In the genomic region with DNA sequence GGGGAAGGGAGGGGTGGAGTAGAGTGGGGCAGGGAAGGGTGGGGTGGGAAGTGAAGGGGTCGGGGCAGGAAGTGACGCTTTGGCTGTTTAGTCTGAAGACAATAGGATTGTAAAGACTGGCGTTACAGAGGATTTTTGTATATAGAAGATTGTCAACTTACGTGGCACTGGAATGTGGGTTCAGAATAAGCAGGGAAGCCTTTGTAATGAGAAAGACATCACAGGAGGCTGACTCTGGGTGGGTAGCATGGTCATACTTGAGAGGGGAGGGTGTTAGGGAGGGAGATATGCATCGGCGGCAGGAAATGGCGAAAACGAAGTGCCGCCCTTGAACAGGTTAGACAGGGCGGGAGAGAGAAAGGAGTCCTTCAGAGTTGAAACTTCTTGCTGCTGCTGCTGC, we compare ENCODE assay signal across 21 mouse cellular contexts.
DNase-seq lines count a peak whose midpoint lies in the region; ATAC-seq and TF ChIP-seq lines count a peak whose summit lies in the region.
"Had no signal": no experiment of that assay in that cellular context is flagged by ENCODE, and none has a peak within 500 bp of the region (broad histone marks: within the 10 kb centered on the region; RNA-seq: fewer than 3 reads in every experiment).

No protein-coding gene starts in this region.

- H3K27ac ChIP-seq in ES-Bruce4 (ENCODE audit: insufficient read depth, low read length): no peak overlapping the region
- peak overlapping the region; percentile 43; the same call in 1 of the 2 replicates for H3K27ac ChIP-seq in lung, embryonic 16.5 days (ENCODE audit: low read length)
- no peak overlapping the region for H3K27ac ChIP-seq in gastrocnemius, adult 2 months
- H3K27ac ChIP-seq: embryonic facial prominence, embryonic 12.5 days; heart, embryonic 10.5 days; hindbrain, embryonic 13.5 days; hindbrain, postnatal 0 days; intestine, embryonic 15.5 days had no signal

- H3K9me3 ChIP-seq in E14TG2a.4 (ENCODE audit: low read length) (no peaks in the 10 kb centered on the region), ES-Bruce4 (replicated peaks; ENCODE audit: control insufficient read depth, insufficient read depth, low read length, poor library complexity, severe bottlenecking) (no peaks in the 10 kb centered on the region; the same call in 1 of the 2 replicates)
- no peaks in the 10 kb centered on the region for H3K9me3 ChIP-seq in lung, embryonic 16.5 days (ENCODE audit: control insufficient read depth, low read length)
- H3K9me3 ChIP-seq: embryonic facial prominence, embryonic 12.5 days; heart, embryonic 10.5 days; hindbrain, embryonic 13.5 days; intestine, embryonic 15.5 days had no signal

- TF ChIP-seq POLR2A in ES-Bruce4 (IDR thresholded peaks at IDR 0.05; ENCODE audit: insufficient read depth, low read length): no peak

- H3K27me3 ChIP-seq in E14TG2a.4 (ENCODE audit: insufficient read depth, low read length) (no peaks in the 10 kb centered on the region), ES-Bruce4 (ENCODE audit: control insufficient read depth, insufficient read depth, low read length, poor library complexity, severe bottlenecking) (no peaks in the 10 kb centered on the region)
- H3K27me3 ChIP-seq in lung, embryonic 16.5 days (ENCODE audit: control insufficient read depth, insufficient read depth, low read depth, low read length): no peaks in the 10 kb centered on the region
- H3K27me3 ChIP-seq: embryonic facial prominence, embryonic 12.5 days; hindbrain, embryonic 13.5 days; intestine, embryonic 15.5 days had no signal

- 44% methylated on average over 10 of the region's 10 CpGs for WGBS in lung, embryonic 16.5 days

- DNase-seq in lung, postnatal 36 days: peak; percentile 9
- DNase-seq in testis, postnatal 14 days (ENCODE audit: low spot score): no peak
- DNase-seq in gastrocnemius, adult 2 months: no peak
- DNase-seq: adrenal gland, adult 8-10 months; cerebellum, adult 11 months; cerebellum, adult 8-10 months; cerebellum, postnatal 14 days; gastrocnemius, postnatal 14 days; heart, postnatal 10 days; heart, postnatal 4 days had no signal

- H3K9ac ChIP-seq in ES-Bruce4 (ENCODE audit: low read depth, poor library complexity, severe bottlenecking): no peak overlapping the region
- no peak overlapping the region for H3K9ac ChIP-seq in lung, embryonic 16.5 days (ENCODE audit: low read length)
- H3K9ac ChIP-seq: embryonic facial prominence, embryonic 12.5 days; hindbrain, embryonic 13.5 days; intestine, embryonic 15.5 days had no signal

- H3K36me3 ChIP-seq in E14TG2a.4 (ENCODE audit: insufficient read depth, low read length): no peaks in the 10 kb centered on the region
- H3K36me3 ChIP-seq in ES-Bruce4 (ENCODE audit: control insufficient read depth, insufficient read depth, low read length, poor library complexity, severe bottlenecking): no peaks in the 10 kb centered on the region
- H3K36me3 ChIP-seq in lung, embryonic 16.5 days (ENCODE audit: control insufficient read depth, insufficient read depth, low read length): no peaks in the 10 kb centered on the region
- H3K36me3 ChIP-seq: embryonic facial prominence, embryonic 12.5 days; heart, embryonic 10.5 days; hindbrain, embryonic 13.5 days; intestine, embryonic 15.5 days had no signal

- 0 out of 2 replicates have a peak overlapping the region, but pooled peaks have one; percentile 12 for H3K4me2 ChIP-seq in lung, embryonic 16.5 days (ENCODE audit: low read depth, low read length)
- H3K4me2 ChIP-seq: embryonic facial prominence, embryonic 12.5 days; hindbrain, embryonic 13.5 days; intestine, embryonic 15.5 days had no signal

- 0 out of 2 replicates have a peak, but pooled peaks have one; percentile 5 for ATAC-seq in lung, embryonic 16.5 days (ENCODE audit: low read depth)
- ATAC-seq in inflammation-experienced regulatory T-cells, adult 6 months: no peak
- ATAC-seq: forebrain, embryonic 16.5 days; hindbrain, postnatal 0 days; intestine, embryonic 15.5 days; Patski had no signal

- H3K4me1 ChIP-seq in E14TG2a.4 (replicated peaks; ENCODE audit: low read depth, low read length) (peaks cover 12% of the 10 kb centered on the region), ES-Bruce4 (ENCODE audit: control insufficient read depth, insufficient read depth, low read length) (peaks cover 2% of the 10 kb centered on the region)
- no peaks in the 10 kb centered on the region for H3K4me1 ChIP-seq in lung, embryonic 16.5 days (replicated peaks; ENCODE audit: control insufficient read depth, insufficient read depth, low read length)
- H3K4me1 ChIP-seq: embryonic facial prominence, embryonic 12.5 days; heart, embryonic 10.5 days; hindbrain, embryonic 13.5 days; intestine, embryonic 15.5 days had no signal

- TF ChIP-seq EP300 in ES-Bruce4 (IDR thresholded peaks at IDR 0.05; ENCODE audit: insufficient read depth, low read depth, low read length): no peak

- TF ChIP-seq CTCF in E14TG2a.4 (conservative IDR thresholded peaks at IDR 0.05; ENCODE audit: low read length) (no peak), ES-Bruce4 (IDR thresholded peaks at IDR 0.05; ENCODE audit: low read depth, low read length) (no peak)
- TF ChIP-seq CTCF in gastrocnemius, adult 2 months (IDR thresholded peaks at IDR 0.05): no peak

- intact Hi-C loops in gastrocnemius, adult 2 months (cut with DNase I): no loop called here

- H3K4me3 ChIP-seq in E14TG2a.4 (replicated peaks; ENCODE audit: low read length) (peak overlapping the region; percentile 49; the same call in 1 of the 2 replicates), ES-Bruce4 (ENCODE audit: low read depth, low read length) (0 out of 2 replicates have a peak overlapping the region, but pooled peaks have one; percentile 4)
- no peak overlapping the region for H3K4me3 ChIP-seq in lung, embryonic 16.5 days (ENCODE audit: low read length)
- no peak overlapping the region for H3K4me3 ChIP-seq in gastrocnemius, adult 2 months
- H3K4me3 ChIP-seq: embryonic facial prominence, embryonic 12.5 days; heart, embryonic 10.5 days; hindbrain, embryonic 13.5 days; intestine, embryonic 15.5 days had no signal

Comparison
In these comparisons a context has a peak if more than half of its experiments do, and no peak if none do; other contexts are left out.
1. H3K4me3 ChIP-seq: peak in E14TG2a.4 (single experiment) and ES-Bruce4 (single experiment); none in lung, embryonic 16.5 days (single experiment) and gastrocnemius, adult 2 months (single experiment).